2 mouse cellular contexts compared by ENCODE assay signal in the genomic region with DNA sequence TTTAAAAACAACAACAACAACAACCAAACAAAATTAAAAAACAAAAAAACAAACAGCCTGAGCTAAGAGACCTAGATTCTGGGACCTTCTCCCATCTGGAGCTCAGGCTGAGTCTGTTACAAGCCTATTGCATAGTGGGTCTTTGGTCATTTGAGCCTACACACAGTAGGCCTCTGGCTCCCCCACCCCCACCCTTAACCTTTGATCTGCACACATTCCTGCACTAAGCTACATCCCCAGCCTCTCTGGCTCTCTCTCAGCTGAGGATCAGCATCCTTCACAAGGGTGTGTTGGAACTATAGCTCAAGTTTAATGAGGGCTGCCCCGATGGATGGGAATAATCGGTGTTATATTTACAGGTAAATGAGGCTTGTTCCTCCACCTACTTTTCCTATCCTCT.
TF ChIP-seq lines count a peak whose summit lies in the region.

No protein-coding gene starts in this region.

TF ChIP-seq in CH12.LX, 34 proteins besides CTCF, POLR2A, EP300 and RAD21:
- TF ChIP-seq MAFK (IDR thresholded peaks at IDR 0.05; ENCODE audit: insufficient replicate concordance, low read length) (no peak), ZKSCAN1 (IDR thresholded peaks at IDR 0.05; ENCODE audit: borderline replicate concordance, low read depth, low read length) (peak; percentile 71), UBTF (IDR thresholded peaks at IDR 0.05; ENCODE audit: low read depth, low read length) (no peak)

TF ChIP-seq in ES-E14, 5 proteins besides CTCF, POLR2A, EP300 and RAD21:
- TF ChIP-seq CHD2 (IDR thresholded peaks at IDR 0.05; ENCODE audit: low read depth, low read length) (0 out of 2 replicates have a peak, but pooled peaks have one; percentile 12), ZC3H11A (IDR thresholded peaks at IDR 0.05; ENCODE audit: borderline replicate concordance, low read depth, low read length) (no peak)
